Mouse (Mus musculus) erythroblast, embryonic 14.5 days (primary cell): ENCODE data around the gene Zfp148. TPM values are rescaled to one million over a fixed set of nuclear protein-coding genes. Genes with fewer than 3 reads are reported as not detected.

ENCODE experiments used
- H3K27me3 ChIP-seq: 2 replicates; pipeline ENCODE4 v1.6.1; 2012; ENCODE audit warnings: inconsistent platforms; ENCODE audit not compliant: control insufficient read depth
- H3K36me3 ChIP-seq: 2 replicates; pipeline ENCODE4 v1.6.1; 2012; ENCODE audit warnings: mild to moderate bottlenecking, inconsistent platforms; ENCODE audit not compliant: control insufficient read depth
- H3K4me1 ChIP-seq: 2 replicates; pipeline ENCODE4 v1.6.1; 2012; ENCODE audit warnings: inconsistent platforms; ENCODE audit not compliant: control insufficient read depth
- H3K4me3 ChIP-seq: replicated peaks from 2 replicates; pipeline ENCODE3; 2012; ENCODE audit warnings: moderate library complexity, mild to moderate bottlenecking, inconsistent platforms
- H3K9me3 ChIP-seq: 2 replicates; pipeline ENCODE4 v1.6.1; 2012; ENCODE audit warnings: low read length, inconsistent platforms, mixed read lengths; ENCODE audit not compliant: control insufficient read depth
- GATA1 ChIP-seq: IDR thresholded peaks from 2 replicates; pipeline ENCODE4 v1.6.1; 2012; ENCODE audit warnings: low read length, inconsistent platforms, mixed read lengths
- TAL1 ChIP-seq: IDR thresholded peaks from 3 replicates; pipeline ENCODE4 v1.6.1; 2012; ENCODE audit warnings: low read length, inconsistent platforms, mixed read lengths
- polyA plus RNA-seq: library from polyadenylated mRNA; stranded (reverse); fragments of >175 nt; gene quantifications from 2 replicates; pipeline ENCODE4 v1.2.3, GENCODE M21; 2012

Zfp148 gene
- polyA plus RNA-seq, 1 experiment, result 0.05 TPM

GRCm38 (mm10) chr16:33431660-33432059, 51.0 kb downstream of the Zfp148 start:
- no peak overlapping the region for H3K4me3 ChIP-seq
- TF ChIP-seq GATA1 (no peak), TAL1 (no peak)
- peaks cover 40% of the 10 kb centered on the region for H3K36me3 ChIP-seq
- H3K27me3 ChIP-seq, result no peaks in the 10 kb centered on the region
- H3K9me3 ChIP-seq, result no peaks in the 10 kb centered on the region
- no peaks in the 10 kb centered on the region for H3K4me1 ChIP-seq

- H3K36me3 ChIP-seq, result peaks cover 13% of the 10 kb centered on the region
- H3K9me3 ChIP-seq, result no peaks in the 10 kb centered on the region
- H3K4me3 ChIP-seq, result no peak overlapping the region
- no peaks in the 10 kb centered on the region for H3K27me3 ChIP-seq
- H3K4me1 ChIP-seq, result no peaks in the 10 kb centered on the region
- TF ChIP-seq TAL1 (no peak), GATA1 (no peak)
Measured at GRCm38 (mm10) chr16:33441065-33441464, 60.4 kb downstream of the Zfp148 start.

GRCm38 (mm10) chr16:33446830-33447229, 66.2 kb downstream of the Zfp148 start:
- TF ChIP-seq TAL1 (no peak), GATA1 (no peak)
- peaks cover 5% of the 10 kb centered on the region for H3K36me3 ChIP-seq
- H3K27me3 ChIP-seq, result no peaks in the 10 kb centered on the region
- no peak overlapping the region for H3K4me3 ChIP-seq
- no peaks in the 10 kb centered on the region for H3K9me3 ChIP-seq
- H3K4me1 ChIP-seq, result no peaks in the 10 kb centered on the region

GRCm38 (mm10) chr16:33453826-33454225, 73.2 kb downstream of the Zfp148 start:
- Histone ChIP-seq H3K4me3 (no peak overlapping the region), H3K27me3 (no peaks in the 10 kb centered on the region), H3K9me3 (no peaks in the 10 kb centered on the region), H3K36me3 (peaks cover 14% of the 10 kb centered on the region), H3K4me1 (peaks cover 7% of the 10 kb centered on the region)
- no peak for TF ChIP-seq TAL1

GRCm38 (mm10) chr16:33454306-33454705, 73.7 kb downstream of the Zfp148 start:
- Histone ChIP-seq H3K9me3 (no peaks in the 10 kb centered on the region), H3K4me3 (no peak overlapping the region), H3K27me3 (no peaks in the 10 kb centered on the region), H3K4me1 (peaks cover 7% of the 10 kb centered on the region), H3K36me3 (peaks cover 17% of the 10 kb centered on the region)
- no peak for TF ChIP-seq GATA1
- no peak for TF ChIP-seq TAL1

- TF ChIP-seq TAL1 (no peak), GATA1 (no peak)
- Histone ChIP-seq H3K4me3 (no peak overlapping the region), H3K4me1 (peaks cover 7% of the 10 kb centered on the region), H3K9me3 (no peaks in the 10 kb centered on the region), H3K36me3 (peaks cover 21% of the 10 kb centered on the region), H3K27me3 (no peaks in the 10 kb centered on the region)
Measured at GRCm38 (mm10) chr16:33455263-33455910, 74.8 kb downstream of the Zfp148 start.

GRCm38 (mm10) chr16:33459101-33459500, 78.5 kb downstream of the Zfp148 start:
- peaks cover 25% of the 10 kb centered on the region for H3K36me3 ChIP-seq
- TF ChIP-seq GATA1 (no peak), TAL1 (no peak)

GRCm38 (mm10) chr16:33461416-33461815, 80.8 kb downstream of the Zfp148 start:
- no peaks in the 10 kb centered on the region for H3K4me1 ChIP-seq
- no peaks in the 10 kb centered on the region for H3K9me3 ChIP-seq
- no peak for TF ChIP-seq TAL1
- no peak for TF ChIP-seq GATA1
- no peak overlapping the region for H3K4me3 ChIP-seq
- H3K36me3 ChIP-seq, result peaks cover 29% of the 10 kb centered on the region
- no peaks in the 10 kb centered on the region for H3K27me3 ChIP-seq

More at GRCm38 (mm10) chr16:33459101-33459500, 78.5 kb downstream of the Zfp148 start:
- Histone ChIP-seq H3K9me3 (no peaks in the 10 kb centered on the region), H3K4me1 (peaks cover 3% of the 10 kb centered on the region), H3K27me3 (no peaks in the 10 kb centered on the region), H3K4me3 (no peak overlapping the region)

GRCm38 (mm10) chr16:33464509-33465241, 84.0 kb downstream of the Zfp148 start:
- no peaks in the 10 kb centered on the region for H3K27me3 ChIP-seq
- H3K4me3 ChIP-seq, result no peak overlapping the region
- H3K36me3 ChIP-seq, result peaks cover 17% of the 10 kb centered on the region
- H3K9me3 ChIP-seq, result no peaks in the 10 kb centered on the region
- TF ChIP-seq GATA1 (no peak), TAL1 (no peak)
- H3K4me1 ChIP-seq, result no peaks in the 10 kb centered on the region
